Mouse (Mus musculus) urinary bladder, postnatal 14 days (tissue): ENCODE results near the gene Cxcl9.
A peak's percentile ranks its signal among the peaks of the same experiment; 100 is the strongest.

Experiments
- DNase-seq: peaks from one replicate; pipeline ENCODE4 v3.0.0; 2021; ENCODE audit warnings: low spot score

Cxcl9 gene

GRCm38 (mm10) chr5:92282571-92282970 lies 45.3 kb downstream of the Cxcl9 start:
- DNase-seq, result peak; percentile 25

- no peak for DNase-seq
These were observed 48.8 kb downstream of the Cxcl9 start for GRCm38 (mm10) chr5:92278942-92279537.

- peak; percentile 89 for DNase-seq
These were observed 50.2 kb downstream of the Cxcl9 start, which contains the start of gene Naaa for GRCm38 (mm10) chr5:92277437-92278394. Gene Naaa (minus strand): TSS chr5:92278170.
